Mouse (Mus musculus): ENCODE data around the gene Dolpp1. TPM values are rescaled to one million over a fixed set of nuclear protein-coding genes. Genes with fewer than 3 reads are reported as not detected.

The Dolpp1 gene
- polyA plus RNA-seq, 1 experiment from 2014 or later: 34.6 TPM

DNA sequence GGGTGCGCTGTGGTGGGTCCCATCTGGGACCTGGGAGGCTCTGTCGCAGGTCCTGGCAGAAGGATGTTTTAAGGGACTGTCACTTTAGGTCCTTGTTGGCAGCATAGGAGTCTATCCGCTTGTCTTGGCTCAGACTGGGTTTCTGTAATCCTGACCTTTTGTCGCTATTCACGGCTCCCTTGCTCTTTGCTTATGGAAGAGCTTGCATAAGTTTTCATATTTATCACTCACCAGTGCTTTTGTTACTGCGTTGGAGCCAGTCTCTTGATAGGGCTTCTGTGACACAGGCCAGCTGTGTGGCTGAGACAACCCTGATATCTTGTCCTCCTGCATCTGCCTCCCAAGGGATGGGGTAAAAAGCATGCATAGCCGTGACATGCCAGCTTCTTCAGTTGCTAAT is 12.7 kb upstream of the Dolpp1 start:
- no peak overlapping the region for H3K4me3 ChIP-seq (replicated peaks)
- 89% methylated on average over 7 of the region's 7 CpGs for WGBS
- no peak overlapping the region for H3K9ac ChIP-seq
- no peak for ATAC-seq (ENCODE audit: insufficient number of reproducible peaks, low FRiP score, low TSS enrichment, low read depth)
- H3K27me3 ChIP-seq: no peaks in the 10 kb centered on the region
- H3K4me2 ChIP-seq (replicated peaks): no peak overlapping the region
- no peaks in the 10 kb centered on the region for H3K9me3 ChIP-seq (replicated peaks)
- H3K4me1 ChIP-seq: no peaks in the 10 kb centered on the region; the same call in 1 of the 2 replicates
- no peak overlapping the region for H3K27ac ChIP-seq (replicated peaks)
- peaks cover 89% of the 10 kb centered on the region for H3K36me3 ChIP-seq

DNA sequence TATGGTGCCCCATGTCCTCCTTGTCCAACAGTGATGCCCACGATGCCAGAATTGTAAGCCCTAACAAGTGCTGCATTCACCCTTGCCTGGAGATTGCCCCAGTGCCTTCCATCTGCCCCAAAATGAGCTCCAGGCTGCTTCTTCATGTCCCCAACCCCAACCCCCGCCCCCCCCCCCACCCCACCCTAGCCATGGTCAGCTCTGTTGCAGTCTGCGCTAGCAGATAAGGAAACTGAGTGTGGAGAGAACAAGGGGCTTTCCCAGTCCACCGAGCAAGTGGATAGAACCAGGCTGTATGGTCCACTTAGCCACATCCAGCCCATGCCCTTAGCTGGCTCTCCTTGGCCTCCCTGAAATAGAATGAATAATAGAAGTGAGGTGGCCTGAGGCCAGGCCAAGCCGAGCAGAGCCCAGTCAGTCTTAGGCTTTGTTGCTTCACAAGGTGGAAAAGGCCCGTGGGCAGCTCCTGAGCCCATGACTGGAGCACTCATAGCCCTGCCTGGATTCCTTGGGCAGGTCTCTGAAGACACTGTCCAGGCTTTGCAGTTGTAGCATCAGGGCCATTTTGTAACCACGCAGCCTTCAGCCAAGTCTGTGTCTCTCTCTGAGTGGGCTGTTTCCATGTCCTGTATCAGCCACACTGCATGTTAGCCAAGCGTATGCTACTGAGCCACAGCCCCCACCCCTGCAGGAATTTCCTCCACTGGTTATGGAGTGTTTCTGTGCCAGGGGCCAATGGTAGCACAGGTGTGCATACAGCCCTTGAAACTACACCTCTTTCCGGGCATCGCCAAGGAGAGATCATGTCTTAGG is 11.3 kb upstream of the Dolpp1 start:
- H3K36me3 ChIP-seq: peaks cover 94% of the 10 kb centered on the region
- H3K9ac ChIP-seq: no peak overlapping the region
- H3K9me3 ChIP-seq (replicated peaks): no peaks in the 10 kb centered on the region
- WGBS: 87% methylated on average over 10 of the region's 10 CpGs
- H3K27me3 ChIP-seq: no peaks in the 10 kb centered on the region
- no peak overlapping the region for H3K27ac ChIP-seq (replicated peaks)
- H3K4me3 ChIP-seq (replicated peaks): no peak overlapping the region
- H3K4me1 ChIP-seq: no peaks in the 10 kb centered on the region; the same call in 1 of the 2 replicates
- H3K4me2 ChIP-seq (replicated peaks): no peak overlapping the region
- no peak for ATAC-seq (ENCODE audit: insufficient number of reproducible peaks, low FRiP score, low TSS enrichment, low read depth)

DNA sequence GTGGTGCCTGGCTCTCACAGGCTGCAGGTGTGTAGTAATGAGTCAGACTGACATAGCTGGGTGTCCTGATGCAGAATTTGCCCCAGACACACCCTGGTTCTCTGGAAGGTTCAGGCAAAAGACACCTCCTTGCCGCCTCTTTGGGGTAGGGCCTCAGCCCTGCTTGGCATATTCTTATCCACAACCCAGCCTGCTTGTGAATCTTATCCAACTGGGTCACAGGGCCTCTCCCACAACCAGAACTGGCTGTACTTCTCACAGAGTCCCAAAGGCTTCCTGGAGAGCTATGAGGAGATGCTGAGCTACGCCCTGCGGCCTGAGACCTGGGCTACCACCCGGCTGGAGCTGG is 10.7 kb upstream of the Dolpp1 start:
- H3K27me3 ChIP-seq: no peaks in the 10 kb centered on the region
- no peaks in the 10 kb centered on the region for H3K9me3 ChIP-seq (replicated peaks)
- H3K9ac ChIP-seq: no peak overlapping the region
- no peak overlapping the region for H3K27ac ChIP-seq (replicated peaks)
- H3K4me3 ChIP-seq (replicated peaks): no peak overlapping the region
- H3K36me3 ChIP-seq: peaks cover 89% of the 10 kb centered on the region
- WGBS: 81% methylated on average over 4 of the region's 4 CpGs
- no peak overlapping the region for H3K4me2 ChIP-seq (replicated peaks)
- no peak for ATAC-seq (ENCODE audit: insufficient number of reproducible peaks, low FRiP score, low TSS enrichment, low read depth)
- no peaks in the 10 kb centered on the region for H3K4me1 ChIP-seq

DNA sequence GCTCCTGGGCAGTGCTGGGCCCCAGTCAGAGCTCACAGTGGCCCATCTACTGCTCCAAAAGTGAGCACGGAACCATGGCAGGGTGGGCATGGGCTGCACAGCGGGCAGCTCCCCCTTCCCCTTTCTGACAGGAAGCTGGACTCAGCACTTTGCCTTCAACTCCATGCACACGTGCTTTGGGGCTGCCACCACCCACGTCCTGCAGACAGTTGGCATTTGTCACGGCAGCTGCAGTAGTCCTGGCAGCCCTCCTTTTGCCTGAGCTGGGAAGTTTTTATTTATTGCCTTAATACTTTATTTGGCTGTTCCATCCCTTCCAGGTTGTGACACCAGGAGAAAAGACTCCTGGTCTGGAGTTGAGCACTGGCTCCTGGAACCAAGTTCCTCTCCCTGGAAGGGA is 7.2 kb upstream of the Dolpp1 start:
- Histone ChIP-seq H3K27ac (replicated peaks) (no peak overlapping the region), H3K36me3 (peaks cover 57% of the 10 kb centered on the region), H3K4me3 (replicated peaks) (no peak overlapping the region), H3K9me3 (replicated peaks) (no peaks in the 10 kb centered on the region), H3K4me1 (no peaks in the 10 kb centered on the region), H3K9ac (no peak overlapping the region), H3K4me2 (replicated peaks) (no peak overlapping the region), H3K27me3 (no peaks in the 10 kb centered on the region)
- no peak for ATAC-seq (ENCODE audit: insufficient number of reproducible peaks, low FRiP score, low TSS enrichment, low read depth)
- 80% methylated on average over 5 of the region's 5 CpGs for WGBS

DNA sequence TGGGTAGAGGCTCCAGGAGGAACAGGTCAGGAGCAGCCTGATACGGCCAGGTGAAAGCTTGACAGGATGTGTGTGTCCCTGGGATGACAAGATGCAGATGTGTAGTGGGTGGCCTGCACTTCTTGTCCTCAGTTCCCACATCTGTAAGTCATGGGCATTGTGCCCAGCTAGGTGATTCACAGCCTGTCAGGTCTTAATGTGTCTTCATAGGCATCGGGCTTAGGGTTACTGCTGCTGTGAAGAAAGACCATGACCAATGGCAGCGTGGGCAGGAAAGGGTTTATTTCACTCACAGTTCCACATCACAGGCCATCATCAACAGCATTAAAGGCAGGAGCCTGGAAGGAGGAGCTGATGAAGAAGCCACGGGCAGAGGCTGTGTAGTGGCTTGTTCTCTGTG is 6.5 kb upstream of the Dolpp1 start:
- no peaks in the 10 kb centered on the region for H3K4me1 ChIP-seq
- whole genome bisulfite sequencing: 72% methylated on average over 4 of the region's 4 CpGs
- no peak overlapping the region for H3K4me2 ChIP-seq (replicated peaks)
- ATAC-seq (ENCODE audit: insufficient number of reproducible peaks, low FRiP score, low TSS enrichment, low read depth): no peak
- no peak overlapping the region for H3K4me3 ChIP-seq (replicated peaks)
- H3K36me3 ChIP-seq: peaks cover 51% of the 10 kb centered on the region
- H3K27ac ChIP-seq (replicated peaks): no peak overlapping the region
- H3K27me3 ChIP-seq: no peaks in the 10 kb centered on the region
- H3K9me3 ChIP-seq (replicated peaks): no peaks in the 10 kb centered on the region
- H3K9ac ChIP-seq: no peak overlapping the region

DNA sequence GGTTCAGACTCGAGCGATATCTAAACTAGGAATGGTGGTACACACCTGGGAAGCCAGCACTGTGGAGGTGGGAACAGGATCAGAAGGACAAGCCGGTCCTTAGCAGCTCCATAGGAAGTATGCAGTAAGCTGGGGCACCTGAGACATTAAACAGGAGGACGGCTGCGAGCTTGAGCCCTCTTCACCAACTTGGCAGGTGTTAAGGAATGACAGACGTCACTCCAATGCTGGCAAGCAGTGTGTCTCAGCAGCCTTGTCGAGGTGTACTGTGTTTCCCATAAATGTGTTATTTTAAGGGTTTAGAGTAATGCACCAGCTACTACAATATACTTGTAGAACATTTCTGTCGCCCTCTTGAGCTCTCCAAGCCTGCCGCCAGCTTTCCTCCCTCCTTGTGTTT is 5.1 kb upstream of the Dolpp1 start:
- no peaks in the 10 kb centered on the region for H3K27me3 ChIP-seq
- no peak overlapping the region for H3K27ac ChIP-seq (replicated peaks)
- WGBS: 81% methylated on average over 9 of the region's 9 CpGs
- no peak overlapping the region for H3K9ac ChIP-seq
- H3K4me3 ChIP-seq (replicated peaks): no peak overlapping the region
- no peaks in the 10 kb centered on the region for H3K9me3 ChIP-seq (replicated peaks)
- H3K36me3 ChIP-seq: peaks cover 39% of the 10 kb centered on the region
- peaks cover 8% of the 10 kb centered on the region for H3K4me1 ChIP-seq
- H3K4me2 ChIP-seq (replicated peaks): no peak overlapping the region
- no peak for ATAC-seq (ENCODE audit: insufficient number of reproducible peaks, low FRiP score, low TSS enrichment, low read depth)

DNA sequence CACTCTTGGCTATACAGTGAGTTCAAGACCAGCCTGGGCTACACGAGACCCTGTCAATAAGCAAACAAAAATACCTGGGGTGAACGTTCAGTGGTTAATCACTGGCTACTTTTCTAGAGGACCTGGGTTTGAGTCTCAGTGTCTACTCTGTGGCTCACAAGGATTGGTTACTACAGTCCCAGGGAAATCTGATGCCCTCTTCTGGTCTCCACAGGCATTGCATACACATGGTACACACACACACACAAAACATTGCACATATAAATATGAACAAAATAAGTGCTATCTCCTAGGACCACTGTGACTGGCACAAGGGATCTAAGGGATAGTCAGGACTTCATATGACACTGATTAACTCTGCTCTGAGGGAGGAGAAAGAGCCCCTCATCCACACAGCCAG is 3.1 kb upstream of the Dolpp1 start:
- peaks cover 21% of the 10 kb centered on the region for H3K4me1 ChIP-seq
- H3K27me3 ChIP-seq: no peaks in the 10 kb centered on the region
- H3K27ac ChIP-seq (replicated peaks): no peak overlapping the region
- H3K9me3 ChIP-seq (replicated peaks): no peaks in the 10 kb centered on the region
- 88% methylated on average over 2 of the region's 2 CpGs for WGBS
- ATAC-seq (ENCODE audit: insufficient number of reproducible peaks, low FRiP score, low TSS enrichment, low read depth): no peak
- H3K4me3 ChIP-seq (replicated peaks): no peak overlapping the region
- peaks cover 19% of the 10 kb centered on the region for H3K36me3 ChIP-seq
- H3K4me2 ChIP-seq (replicated peaks): no peak overlapping the region
- H3K9ac ChIP-seq: no peak overlapping the region

DNA sequence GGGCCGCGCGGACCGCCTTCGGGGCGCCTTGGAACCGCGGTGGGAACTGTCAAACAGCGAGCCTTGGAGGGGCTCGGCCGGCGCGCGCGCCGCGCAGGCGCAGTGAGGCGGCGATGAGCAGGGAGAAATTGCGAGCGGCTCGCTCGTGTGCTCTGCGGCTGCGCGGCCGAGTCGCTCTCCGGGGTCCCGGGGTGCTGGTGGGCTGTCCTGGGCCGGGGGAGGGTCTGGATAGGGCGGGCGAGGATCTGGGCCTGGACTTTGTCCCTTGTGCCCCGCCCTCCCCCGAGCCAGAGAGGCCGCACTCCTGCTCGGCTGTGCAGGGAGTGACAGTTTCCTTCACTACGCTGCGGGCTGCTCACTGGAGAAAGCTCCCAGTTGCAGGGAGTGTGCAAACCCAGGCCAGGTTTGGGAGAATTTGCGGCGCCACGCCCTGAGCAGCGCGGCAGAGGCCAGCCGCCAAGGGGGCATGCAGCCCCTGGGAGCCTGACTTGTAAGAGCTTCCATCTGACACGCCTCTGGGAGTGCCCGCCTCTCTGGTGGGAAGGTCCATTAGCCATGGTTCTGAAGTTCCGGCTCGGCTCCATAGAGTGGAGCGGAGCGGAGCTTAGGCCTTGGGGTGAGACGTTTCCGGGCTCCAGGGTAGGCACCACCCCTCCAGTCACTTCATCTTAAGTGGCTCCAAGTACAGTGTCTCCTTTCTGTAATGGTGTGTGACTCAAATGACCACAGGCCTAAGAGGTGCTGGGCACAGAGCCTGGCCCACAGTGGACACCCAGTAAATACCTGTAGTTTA is 719 bp downstream of the Dolpp1 start:
- H3K9me3 ChIP-seq (replicated peaks): no peaks in the 10 kb centered on the region
- ATAC-seq (ENCODE audit: insufficient number of reproducible peaks, low FRiP score, low TSS enrichment, low read depth): peak; percentile 79
- no peaks in the 10 kb centered on the region for H3K27me3 ChIP-seq

DNA sequence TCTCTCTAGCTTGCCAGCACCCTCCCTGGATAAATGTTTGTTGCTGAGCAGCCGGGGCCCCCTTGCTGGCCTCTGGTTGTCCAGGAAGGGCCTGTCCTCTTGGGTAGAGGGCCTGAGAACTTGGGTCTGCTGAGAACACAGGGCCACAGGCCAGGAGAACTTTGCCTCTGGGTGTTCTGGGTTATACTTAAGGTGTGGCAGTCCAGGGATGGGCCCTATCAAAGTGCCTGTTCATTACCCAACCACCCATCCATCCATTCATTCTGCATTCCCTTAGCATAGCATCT is 1.3 kb downstream of the Dolpp1 start:
- H3K4me1 ChIP-seq: peaks cover 23% of the 10 kb centered on the region
- 60% methylated on average over 1 of the region's 1 CpGs for WGBS
- no peaks in the 10 kb centered on the region for H3K9me3 ChIP-seq (replicated peaks)
- peaks cover 19% of the 10 kb centered on the region for H3K36me3 ChIP-seq
- H3K27ac ChIP-seq (replicated peaks): peak overlapping the region; percentile 90
- no peak for ATAC-seq (ENCODE audit: insufficient number of reproducible peaks, low FRiP score, low TSS enrichment, low read depth)
- no peaks in the 10 kb centered on the region for H3K27me3 ChIP-seq
- H3K4me2 ChIP-seq (replicated peaks): peak overlapping the region; percentile 92
- peak overlapping the region; percentile 96 for H3K4me3 ChIP-seq (replicated peaks)
- peak overlapping the region; percentile 55 for H3K9ac ChIP-seq

More for the DNA sequence above, 719 bp downstream of the Dolpp1 start:
- peak overlapping the region; percentile 92 for H3K4me2 ChIP-seq (replicated peaks)
- peak overlapping the region; percentile 96 for H3K4me3 ChIP-seq (replicated peaks)
- peaks cover 23% of the 10 kb centered on the region for H3K4me1 ChIP-seq
- peaks cover 17% of the 10 kb centered on the region for H3K36me3 ChIP-seq
- peak overlapping the region; percentile 55 for H3K9ac ChIP-seq
- H3K27ac ChIP-seq (replicated peaks): peak overlapping the region; percentile 90
- under 1% methylated on average over 52 of the region's 54 CpGs for WGBS

DNA sequence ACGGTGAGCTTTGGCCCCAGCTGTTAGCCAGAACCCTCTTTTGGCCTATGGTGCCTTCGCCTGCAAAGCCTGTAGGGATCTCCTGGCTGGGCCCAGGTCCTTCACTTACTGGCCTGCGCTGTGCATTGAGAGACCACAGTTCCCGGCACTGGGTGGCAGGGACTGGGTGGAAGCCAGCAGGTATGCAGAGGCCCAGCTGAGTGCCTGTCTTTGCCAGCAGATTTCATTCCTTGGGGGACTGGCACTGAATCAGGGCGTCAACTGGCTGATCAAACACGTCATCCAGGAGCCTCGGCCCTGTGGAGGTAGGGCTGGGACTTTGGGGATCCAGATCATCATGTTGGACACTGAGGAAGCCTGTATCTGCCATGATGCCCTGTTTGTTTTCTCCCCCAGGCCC is 3.7 kb downstream of the Dolpp1 start:
- peaks cover 27% of the 10 kb centered on the region for H3K4me1 ChIP-seq
- H3K36me3 ChIP-seq: peaks cover 40% of the 10 kb centered on the region
- H3K4me2 ChIP-seq (replicated peaks): no peak overlapping the region
- no peaks in the 10 kb centered on the region for H3K9me3 ChIP-seq (replicated peaks)
- H3K4me3 ChIP-seq (replicated peaks): no peak overlapping the region
- 88% methylated on average over 7 of the region's 7 CpGs for WGBS
- no peak for ATAC-seq (ENCODE audit: insufficient number of reproducible peaks, low FRiP score, low TSS enrichment, low read depth)
- H3K27ac ChIP-seq (replicated peaks): no peak overlapping the region
- no peak overlapping the region for H3K9ac ChIP-seq
- H3K27me3 ChIP-seq: no peaks in the 10 kb centered on the region

DNA sequence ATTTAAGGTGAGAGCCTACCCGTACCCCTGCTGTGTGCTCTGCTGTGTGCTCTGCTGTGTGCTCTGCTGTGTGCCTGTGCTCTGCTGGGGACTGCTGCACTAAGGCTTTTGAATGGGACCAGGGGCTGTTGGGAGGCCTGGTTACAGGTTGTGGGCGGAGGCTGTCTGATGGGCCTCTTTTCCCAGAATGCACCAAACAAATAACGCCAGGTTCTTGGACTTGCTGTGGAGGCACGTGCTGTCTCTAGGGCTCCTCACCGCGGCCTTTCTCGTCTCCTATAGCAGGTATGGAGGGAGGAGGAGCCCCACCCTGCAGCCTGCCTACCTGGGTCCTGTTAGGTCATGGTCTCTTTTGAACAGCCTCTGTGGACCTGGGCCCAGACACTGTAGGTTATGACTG is 4.2 kb downstream of the Dolpp1 start:
- peaks cover 45% of the 10 kb centered on the region for H3K36me3 ChIP-seq

More for the DNA sequence above, 4.2 kb downstream of the Dolpp1 start:
- no peak overlapping the region for H3K9ac ChIP-seq
- H3K4me1 ChIP-seq: peaks cover 26% of the 10 kb centered on the region
- no peak overlapping the region for H3K4me3 ChIP-seq (replicated peaks)
- no peak overlapping the region for H3K27ac ChIP-seq (replicated peaks)
- WGBS: 84% methylated on average over 7 of the region's 7 CpGs
- no peak overlapping the region for H3K4me2 ChIP-seq (replicated peaks)
- no peak for ATAC-seq (ENCODE audit: insufficient number of reproducible peaks, low FRiP score, low TSS enrichment, low read depth)
- H3K9me3 ChIP-seq (replicated peaks): no peaks in the 10 kb centered on the region
- H3K27me3 ChIP-seq: no peaks in the 10 kb centered on the region

All from embryonic facial prominence, embryonic 15.5 days (tissue).